Mouse (Mus musculus) thymus, adult 2 months (tissue): ENCODE results near the gene C2cd3.

Experiments
- CTCF ChIP-seq: fragments of 200-500 bp; IDR thresholded peaks from 2 replicates; pipeline ENCODE4 v1.5.1; 2012; ENCODE audit warnings: mild to moderate bottlenecking, control low read depth, low read length, moderate library complexity, borderline replicate concordance; ENCODE audit not compliant: control insufficient read depth, poor library complexity, insufficient read depth; ENCODE audit errors: extremely low read depth
- POLR2A ChIP-seq: fragments of 200-500 bp; IDR thresholded peaks from 2 replicates; pipeline ENCODE4 v1.6.1; 2012; ENCODE audit warnings: mild to moderate bottlenecking, low read length, control low read depth, moderate library complexity; ENCODE audit not compliant: control insufficient read depth, poor library complexity, insufficient read depth; ENCODE audit errors: extremely low read depth

DNA sequence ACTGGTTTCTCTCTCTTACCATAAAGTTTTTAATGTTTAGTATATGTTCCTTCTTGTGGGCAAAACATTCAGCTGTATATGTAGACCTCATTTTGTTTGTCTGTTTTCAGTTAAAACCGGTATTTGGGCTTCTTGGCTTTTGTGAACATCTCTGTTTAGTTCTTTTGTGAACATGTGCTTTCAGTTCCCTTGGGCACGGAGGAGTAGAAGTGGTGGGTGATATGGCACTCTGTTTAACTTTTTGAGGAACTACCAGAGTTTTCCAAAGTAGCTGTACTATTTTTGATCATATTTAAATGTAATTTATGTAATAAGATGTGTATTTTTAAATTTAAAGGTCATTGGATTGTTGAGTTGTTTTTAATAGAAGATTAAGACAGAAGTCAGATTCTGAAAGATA lies 11.2 kb downstream of the C2cd3 start:
- TF ChIP-seq CTCF = no peak
- no peak for TF ChIP-seq POLR2A
